Mouse (Mus musculus) fat pad, adult 2 months (tissue): Measurements from ENCODE around the gene Vrk3.
A peak's percentile ranks its signal among the peaks of the same experiment; 100 is the strongest.

Experiments used
- DNase-seq: peaks from one replicate; pipeline ENCODE4 v3.0.0-alpha.2; 2011; ENCODE audit warnings: low read depth, low spot score; ENCODE audit errors: extremely low read depth

Gene Vrk3

GRCm38 (mm10) chr7:44757164-44757563 lies 9.0 kb downstream of the Vrk3 start:
- DNase-seq: no peak

GRCm38 (mm10) chr7:44760366-44760765 lies 12.2 kb downstream of the Vrk3 start:
- DNase-seq: no peak

- no peak for DNase-seq
Observed at GRCm38 (mm10) chr7:44768129-44768528, 19.9 kb downstream of the Vrk3 start.

GRCm38 (mm10) chr7:44770046-44770578 lies 21.9 kb downstream of the Vrk3 start:
- no peak for DNase-seq

- DNase-seq: no peak
Observed at GRCm38 (mm10) chr7:44772591-44773204, 24.5 kb downstream of the Vrk3 start.

- DNase-seq: no peak
Observed at GRCm38 (mm10) chr7:44776849-44777498, 28.8 kb downstream of the Vrk3 start.

GRCm38 (mm10) chr7:44780101-44780500 lies 31.9 kb downstream of the Vrk3 start:
- no peak for DNase-seq

- DNase-seq: no peak
Observed at GRCm38 (mm10) chr7:44789531-44789930, 41.3 kb downstream of the Vrk3 start.

- DNase-seq: no peak
Observed at GRCm38 (mm10) chr7:44790066-44790465, 41.9 kb downstream of the Vrk3 start.

- no peak for DNase-seq
Observed at GRCm38 (mm10) chr7:44792781-44793180, 44.6 kb downstream of the Vrk3 start.

- DNase-seq: no peak
Observed at GRCm38 (mm10) chr7:44808927-44809326, 60.7 kb downstream of the Vrk3 start.

- DNase-seq: no peak
Observed at GRCm38 (mm10) chr7:44809466-44809865, 61.3 kb downstream of the Vrk3 start.

GRCm38 (mm10) chr7:44810365-44810764 lies 62.2 kb downstream of the Vrk3 start:
- DNase-seq: no peak

- no peak for DNase-seq
Observed at GRCm38 (mm10) chr7:44810819-44811557, 62.8 kb downstream of the Vrk3 start.

GRCm38 (mm10) chr7:44812651-44813325 lies 64.6 kb downstream of the Vrk3 start:
- DNase-seq: no peak

GRCm38 (mm10) chr7:44813985-44814384 lies 65.8 kb downstream of the Vrk3 start:
- DNase-seq: no peak

- DNase-seq: no peak
Observed at GRCm38 (mm10) chr7:44814423-44814822, 66.2 kb downstream of the Vrk3 start.

GRCm38 (mm10) chr7:44814952-44815553 lies 66.8 kb downstream of the Vrk3 start:
- DNase-seq: no peak

GRCm38 (mm10) chr7:44815721-44816469 lies 67.7 kb downstream of the Vrk3 start, which contains the start of the genes Nup62 and Il4i1:
Gene Nup62 (plus strand): TSS chr7:44816088.
Gene Il4i1 (plus strand): TSS chr7:44816387.
- DNase-seq: peak; percentile 97

- DNase-seq: no peak
Observed at GRCm38 (mm10) chr7:44816470-44817021, 68.3 kb downstream of the Vrk3 start, which contains the start of gene Atf5. Gene Atf5 (minus strand): TSS chr7:44816658.
